Mouse (Mus musculus) bone marrow, adult 2 months (tissue): Measurements from ENCODE around the gene Nop9. TPM values are rescaled to one million over a fixed set of nuclear protein-coding genes. Genes with fewer than 3 reads are reported as not detected.

Source experiments
- H3K27ac ChIP-seq: fragments of 200-500 bp; 2 replicates; pipeline ENCODE4 v1.5.1; 2012; ENCODE audit warnings: low read depth, mild to moderate bottlenecking, control low read depth, inconsistent platforms, low read length; ENCODE audit not compliant: control insufficient read depth, poor library complexity, insufficient read depth
- H3K4me1 ChIP-seq: fragments of 200-500 bp; 2 replicates; pipeline ENCODE4 v1.6.1; 2011; ENCODE audit warnings: low read length; ENCODE audit not compliant: control insufficient read depth, insufficient read depth
- H3K4me3 ChIP-seq: fragments of 200-500 bp; replicated peaks from 2 replicates; pipeline ENCODE3; 2011; ENCODE audit warnings: mild to moderate bottlenecking, low read depth, low read length, control low read depth; ENCODE audit not compliant: control insufficient read depth
- CTCF ChIP-seq: fragments of 200-500 bp; IDR thresholded peaks from 2 replicates; pipeline ENCODE4 v1.5.1; 2011; ENCODE audit warnings: low read length, control low read depth; ENCODE audit not compliant: control insufficient read depth, insufficient read depth
- POLR2A ChIP-seq: fragments of 200-500 bp; IDR thresholded peaks from 2 replicates; pipeline ENCODE4 v1.6.1; 2011; ENCODE audit warnings: low read depth, mild to moderate bottlenecking, control low read depth, low read length, borderline replicate concordance; ENCODE audit not compliant: control insufficient read depth
- WGBS: fragments of 180-500 bp; shearing (Covaris S2); methylation state at CpG from one replicate; pipeline ENCODE4 v1.1.7; 2018; 5-methylcytosine and 5-hydroxymethylcytosine counted together
- polyA plus RNA-seq: library from polyadenylated mRNA; stranded (reverse); fragments of >200 nt; gene quantifications from 2 replicates; pipeline ENCODE4 v1.2.4, GENCODE M21; 2011; ENCODE audit warnings: low replicate concordance; ENCODE audit not compliant: missing spikeins, insufficient read depth, insufficient read length

The Nop9 gene
- 14.3 and 14.5 TPM in 2 replicates for polyA plus RNA-seq

- Histone ChIP-seq H3K27ac (peak within 1 kb of the TSS; percentile 72), H3K4me1 (peaks cover 1% of the 10 kb centered on the region; the same call in 1 of the 2 replicates), H3K4me3 (peak within 1 kb of the TSS; percentile 91)
- no peak for TF ChIP-seq CTCF
- TF ChIP-seq POLR2A = no peak; the same call in 1 of the 2 replicates
- WGBS = 2% methylated on average over 48 of the region's 48 CpGs
Measured at GRCm38 (mm10) chr14:55745180-55745860, at the start of gene Nop9, which contains the start of gene Dhrs1. Nop9 (plus strand) TSS chr14:55745693. Dhrs1 (minus strand) TSS chr14:55745690.

- 39% methylated on average over 4 of the region's 4 CpGs for WGBS
- no peaks in the 10 kb centered on the region; the same call in 1 of the 2 replicates for H3K4me1 ChIP-seq
- no peak overlapping the region for H3K27ac ChIP-seq
- no peak overlapping the region for H3K4me3 ChIP-seq
- TF ChIP-seq POLR2A = no peak
- no peak for TF ChIP-seq CTCF
Measured at GRCm38 (mm10) chr14:55697226-55697625, 48.3 kb upstream of the Nop9 start.

GRCm38 (mm10) chr14:55701131-55701530, 44.4 kb upstream of the Nop9 start:
- TF ChIP-seq CTCF (no peak), POLR2A (no peak)
- H3K4me1 ChIP-seq = no peaks in the 10 kb centered on the region; the same call in 1 of the 2 replicates
- H3K4me3 ChIP-seq = no peak overlapping the region
- WGBS = 81% methylated on average over 9 of the region's 9 CpGs
- no peak overlapping the region for H3K27ac ChIP-seq

- H3K4me3 ChIP-seq = no peak overlapping the region
- no peaks in the 10 kb centered on the region for H3K4me1 ChIP-seq
- TF ChIP-seq POLR2A = no peak
- no peak for TF ChIP-seq CTCF
- H3K27ac ChIP-seq = no peak overlapping the region
- 82% methylated on average over 6 of the region's 6 CpGs for WGBS
Measured at GRCm38 (mm10) chr14:55702761-55703160, 42.7 kb upstream of the Nop9 start.

- H3K4me1 ChIP-seq = no peaks in the 10 kb centered on the region
- WGBS = 68% methylated on average over 8 of the region's 8 CpGs
- no peak for TF ChIP-seq POLR2A
- TF ChIP-seq CTCF = no peak
- H3K4me3 ChIP-seq = no peak overlapping the region
- no peak overlapping the region for H3K27ac ChIP-seq
Measured at GRCm38 (mm10) chr14:55706051-55706600, 39.4 kb upstream of the Nop9 start.

GRCm38 (mm10) chr14:55707397-55707796, 38.1 kb upstream of the Nop9 start:
- no peak overlapping the region for H3K4me3 ChIP-seq
- TF ChIP-seq POLR2A (no peak), CTCF (no peak)
- 64% methylated on average over 5 of the region's 5 CpGs for WGBS
- H3K27ac ChIP-seq = no peak overlapping the region
- no peaks in the 10 kb centered on the region for H3K4me1 ChIP-seq

GRCm38 (mm10) chr14:55709509-55709908, 36.0 kb upstream of the Nop9 start:
- Histone ChIP-seq H3K4me1 (peaks cover 2% of the 10 kb centered on the region), H3K4me3 (no peak overlapping the region), H3K27ac (no peak overlapping the region)
- 88% methylated on average over 4 of the region's 4 CpGs for WGBS
- TF ChIP-seq POLR2A = no peak
- TF ChIP-seq CTCF = no peak

- TF ChIP-seq POLR2A (no peak), CTCF (no peak)
- Histone ChIP-seq H3K4me1 (peaks cover 2% of the 10 kb centered on the region), H3K27ac (no peak overlapping the region), H3K4me3 (no peak overlapping the region)
- 75% methylated on average over 7 of the region's 7 CpGs for WGBS
Measured at GRCm38 (mm10) chr14:55711786-55712185, 33.7 kb upstream of the Nop9 start.
